Mouse (Mus musculus): ENCODE results near the gene Hccs. TPM values are rescaled to one million over a fixed set of nuclear protein-coding genes. Genes with fewer than 3 reads are reported as not detected.
"Not testable (repeated sequence)": the region's sequence is repeated elsewhere in the genome, so short reads cannot be mapped to it uniquely, and the experiment has no call there.

The Hccs gene
- total and polyA plus RNA-seq, 2 experiments, result 4.9 to 9.6 TPM

GRCm38 (mm10) chrX:169325929-169326595 lies 5.9 kb upstream of the Hccs start:
- no peak overlapping the region for H3K4me3 ChIP-seq (ENCODE audit: insufficient read depth, low read depth, low read length)
- no peaks in the 10 kb centered on the region for H3K79me2 ChIP-seq (ENCODE audit: control insufficient read depth, insufficient read depth, low read length)
- no peak for DNase-seq (ENCODE audit: extremely low read depth, low read depth, low spot score)
- 79% methylated on average over 3 of the region's 3 CpGs for WGBS
- no peak overlapping the region for H3K9ac ChIP-seq (ENCODE audit: low read depth, low read length)
- no peaks in the 10 kb centered on the region for H3K27me3 ChIP-seq (ENCODE audit: control insufficient read depth, insufficient read depth, low read length)
- TF ChIP-seq POLR2A (IDR thresholded peaks at IDR 0.05; ENCODE audit: extremely low read depth, insufficient read depth, low read length) (no peak), CTCF (IDR thresholded peaks at IDR 0.05; ENCODE audit: low read depth, low read length) (no peak)
- no peaks in the 10 kb centered on the region for H3K36me3 ChIP-seq (ENCODE audit: control insufficient read depth, insufficient read depth, low read length)
- no peak overlapping the region for H3K27ac ChIP-seq (replicated peaks; ENCODE audit: insufficient read depth, low read depth, low read length)
- no peaks in the 10 kb centered on the region for H3K4me1 ChIP-seq (ENCODE audit: control insufficient read depth, insufficient read depth, low read length)

- H3K4me1 ChIP-seq (ENCODE audit: control insufficient read depth, insufficient read depth, low read length); H3K4me3 ChIP-seq (ENCODE audit: insufficient read depth, low read depth, low read length); H3K9ac ChIP-seq (ENCODE audit: low read depth, low read length); DNase-seq (ENCODE audit: extremely low read depth, low read depth, low spot score); H3K27me3 ChIP-seq (ENCODE audit: control insufficient read depth, insufficient read depth, low read length); H3K79me2 ChIP-seq (ENCODE audit: control insufficient read depth, insufficient read depth, low read length); H3K27ac ChIP-seq (replicated peaks; ENCODE audit: insufficient read depth, low read depth, low read length); H3K36me3 ChIP-seq (ENCODE audit: control insufficient read depth, insufficient read depth, low read length): not testable (repeated sequence)
- 20% methylated on average over 15 of the region's 15 CpGs for WGBS
Measured at GRCm38 (mm10) chrX:169320668-169321005, 465 bp upstream of the Hccs start.

GRCm38 (mm10) chrX:169319066-169319760 lies 959 bp downstream of the Hccs start:
- H3K4me1 ChIP-seq (ENCODE audit: control insufficient read depth, insufficient read depth, low read length), result no peaks in the 10 kb centered on the region; the same call in 1 of the 2 replicates
- H3K4me3 ChIP-seq (ENCODE audit: insufficient read depth, low read depth, low read length), result peak overlapping the region; percentile 5
- peak overlapping the region; percentile 72; the same call in 1 of the 2 replicates for H3K9ac ChIP-seq (ENCODE audit: low read depth, low read length)
- H3K79me2 ChIP-seq (ENCODE audit: control insufficient read depth, insufficient read depth, low read length), result no peaks in the 10 kb centered on the region
- TF ChIP-seq POLR2A (IDR thresholded peaks at IDR 0.05; ENCODE audit: extremely low read depth, insufficient read depth, low read length) (no peak), CTCF (IDR thresholded peaks at IDR 0.05; ENCODE audit: low read depth, low read length) (no peak)
- no peaks in the 10 kb centered on the region for H3K27me3 ChIP-seq (ENCODE audit: control insufficient read depth, insufficient read depth, low read length)
- no peak for DNase-seq (ENCODE audit: extremely low read depth, low read depth, low spot score)
- H3K27ac ChIP-seq (replicated peaks; ENCODE audit: insufficient read depth, low read depth, low read length), result no peak overlapping the region
- 31% methylated on average over 12 of the region's 12 CpGs for WGBS
- peaks cover 7% of the 10 kb centered on the region for H3K36me3 ChIP-seq (ENCODE audit: control insufficient read depth, insufficient read depth, low read length)

GRCm38 (mm10) chrX:169308559-169308958 lies 11.6 kb downstream of the Hccs start:
- H3K79me2 ChIP-seq (ENCODE audit: control insufficient read depth, insufficient read depth, low read length), result no peaks in the 10 kb centered on the region
- no peak overlapping the region for H3K4me3 ChIP-seq (ENCODE audit: insufficient read depth, low read depth, low read length)
- H3K27me3 ChIP-seq (ENCODE audit: control insufficient read depth, insufficient read depth, low read length), result no peaks in the 10 kb centered on the region
- DNase-seq (ENCODE audit: extremely low read depth, low read depth, low spot score), result peak; percentile 25
- no peak for TF ChIP-seq CTCF (IDR thresholded peaks at IDR 0.05; ENCODE audit: low read depth, low read length)
- TF ChIP-seq POLR2A (IDR thresholded peaks at IDR 0.05; ENCODE audit: extremely low read depth, insufficient read depth, low read length), result no peak
- H3K27ac ChIP-seq (replicated peaks; ENCODE audit: insufficient read depth, low read depth, low read length), result no peak overlapping the region
- no peaks in the 10 kb centered on the region for H3K4me1 ChIP-seq (ENCODE audit: control insufficient read depth, insufficient read depth, low read length)
- 67% methylated on average over 3 of the region's 3 CpGs for WGBS
- peaks cover 9% of the 10 kb centered on the region; the same call in 1 of the 2 replicates for H3K36me3 ChIP-seq (ENCODE audit: control insufficient read depth, insufficient read depth, low read length)
- H3K9ac ChIP-seq (ENCODE audit: low read depth, low read length), result no peak overlapping the region

GRCm38 (mm10) chrX:169303945-169304344 lies 16.2 kb downstream of the Hccs start:
- Histone ChIP-seq H3K4me3 (ENCODE audit: insufficient read depth, low read depth, low read length) (no peak overlapping the region), H3K36me3 (ENCODE audit: control insufficient read depth, insufficient read depth, low read length) (no peaks in the 10 kb centered on the region; the same call in 1 of the 2 replicates), H3K4me1 (ENCODE audit: control insufficient read depth, insufficient read depth, low read length) (no peaks in the 10 kb centered on the region), H3K27ac (replicated peaks; ENCODE audit: insufficient read depth, low read depth, low read length) (no peak overlapping the region), H3K27me3 (ENCODE audit: control insufficient read depth, insufficient read depth, low read length) (no peaks in the 10 kb centered on the region), H3K79me2 (ENCODE audit: control insufficient read depth, insufficient read depth, low read length) (no peaks in the 10 kb centered on the region), H3K9ac (ENCODE audit: low read depth, low read length) (no peak overlapping the region)
- DNase-seq (ENCODE audit: extremely low read depth, low read depth, low spot score), result peak; percentile 46
- TF ChIP-seq CTCF (IDR thresholded peaks at IDR 0.05; ENCODE audit: low read depth, low read length) (peak; percentile 39), POLR2A (IDR thresholded peaks at IDR 0.05; ENCODE audit: extremely low read depth, insufficient read depth, low read length) (no peak)
- whole genome bisulfite sequencing, result 23% methylated on average over 3 of the region's 3 CpGs

Measured in liver, adult 2 months (tissue).